Mouse (Mus musculus) neural tube, embryonic 14.5 days (tissue): ENCODE data around the gene Hist1h2be. TPM values are rescaled to one million over a fixed set of nuclear protein-coding genes. Genes with fewer than 3 reads are reported as not detected.

Source experiments
- ATAC-seq: fragments of 200-750 bp; cut with Nextera tagmentation; 2 replicates; pipeline ENCODE4 v1.8.0; 2017; ENCODE audit warnings: low read depth, mild to moderate bottlenecking, moderate TSS enrichment, moderate library complexity
- H3K27ac ChIP-seq: fragments of 300-500 bp; sonication (generic); 2 replicates; pipeline ENCODE4 v1.5.1; 2014; ENCODE audit warnings: low read depth, mild to moderate bottlenecking, control low read depth, low read length, moderate library complexity, mixed read lengths
- H3K27me3 ChIP-seq: fragments of 300-500 bp; sonication (generic); 2 replicates; pipeline ENCODE4 v1.6.1; 2014; ENCODE audit warnings: low read length; ENCODE audit not compliant: control insufficient read depth, insufficient read depth
- H3K36me3 ChIP-seq: fragments of 300-500 bp; sonication (generic); 2 replicates; pipeline ENCODE4 v1.6.1; 2014; ENCODE audit warnings: low read length, mixed read lengths; ENCODE audit not compliant: control insufficient read depth, insufficient read depth
- H3K4me1 ChIP-seq: fragments of 300-500 bp; sonication (generic); 2 replicates; pipeline ENCODE4 v1.6.1; 2014; ENCODE audit warnings: low read length; ENCODE audit not compliant: control insufficient read depth, insufficient read depth
- H3K4me2 ChIP-seq: fragments of 300-500 bp; sonication (generic); 2 replicates; pipeline ENCODE4 v1.6.1; 2014; ENCODE audit warnings: mild to moderate bottlenecking, low read depth, low read length, control low read depth
- H3K4me3 ChIP-seq: fragments of 300-500 bp; sonication (generic); 2 replicates; pipeline ENCODE4 v1.5.1; 2014; ENCODE audit warnings: low read depth, low read length, control low read depth, mixed read lengths
- H3K9ac ChIP-seq: fragments of 300-500 bp; sonication (generic); replicated peaks from 2 replicates; pipeline ENCODE4 v1.6.1; 2014; ENCODE audit warnings: low read depth, mild to moderate bottlenecking, control low read depth, low read length, mixed read lengths
- H3K9me3 ChIP-seq: fragments of 300-500 bp; sonication (generic); 2 replicates; pipeline ENCODE4 v1.6.1; 2016; ENCODE audit warnings: low read length; ENCODE audit not compliant: control insufficient read depth
- WGBS: fragments of 180-500 bp; shearing (Covaris S2); extraction: QIAGEN DNeasy Blood & Tissue Kit; methylation state at CpG from one replicate; pipeline ENCODE4 v1.1.7; 2014; 5-methylcytosine and 5-hydroxymethylcytosine counted together
- polyA plus RNA-seq: library from polyadenylated mRNA; unstranded; fragments of >200 nt; fragmentation: Nextera tagmentation; extraction: Ambion mirVana; gene quantifications from 2 replicates; pipeline ENCODE4 v1.2.1, GENCODE M21; 2014

The Hist1h2be gene
- polyA plus RNA-seq, 1 experiment from 2014 or later, result 1.3 TPM

GRCm38 (mm10) chr13:23611638-23612037 is 9.3 kb downstream of the Hist1h2be start:
- H3K27me3 ChIP-seq, result no peaks in the 10 kb centered on the region
- no peak overlapping the region for H3K9ac ChIP-seq
- H3K9me3 ChIP-seq, result no peaks in the 10 kb centered on the region
- H3K4me3 ChIP-seq, result no peak overlapping the region
- H3K27ac ChIP-seq, result no peak overlapping the region
- 91% methylated on average over 3 of the region's 3 CpGs for WGBS
- no peaks in the 10 kb centered on the region for H3K36me3 ChIP-seq
- ATAC-seq, result no peak
- H3K4me1 ChIP-seq, result no peaks in the 10 kb centered on the region
- H3K4me2 ChIP-seq, result no peak overlapping the region

DNA sequence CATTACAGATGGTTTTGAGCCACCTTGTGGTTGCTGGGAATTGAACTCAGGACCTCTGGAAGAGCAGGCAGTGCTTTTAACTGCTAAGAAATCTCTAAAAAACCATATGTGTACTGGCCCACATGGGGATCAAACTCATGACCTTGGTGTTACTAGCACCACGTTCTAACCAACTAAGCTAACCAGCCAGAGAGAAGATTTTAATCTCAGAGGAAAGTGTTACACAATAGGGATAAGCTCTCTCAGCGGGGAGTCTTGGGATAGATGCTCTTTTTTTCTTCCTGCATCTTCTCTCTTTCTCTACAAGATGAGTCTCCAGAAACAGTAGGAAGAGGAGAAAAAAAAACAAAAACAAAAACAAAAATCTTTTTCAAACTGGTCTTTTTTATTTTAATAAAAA is 10.5 kb downstream of the Hist1h2be start:
- 74% methylated on average over 2 of the region's 2 CpGs for WGBS
- H3K4me3 ChIP-seq, result no peak overlapping the region
- no peak overlapping the region for H3K9ac ChIP-seq
- no peaks in the 10 kb centered on the region for H3K4me1 ChIP-seq
- no peaks in the 10 kb centered on the region for H3K36me3 ChIP-seq
- H3K4me2 ChIP-seq, result no peak overlapping the region
- H3K9me3 ChIP-seq, result no peaks in the 10 kb centered on the region
- no peak overlapping the region for H3K27ac ChIP-seq
- H3K27me3 ChIP-seq, result no peaks in the 10 kb centered on the region
- ATAC-seq, result no peak

DNA sequence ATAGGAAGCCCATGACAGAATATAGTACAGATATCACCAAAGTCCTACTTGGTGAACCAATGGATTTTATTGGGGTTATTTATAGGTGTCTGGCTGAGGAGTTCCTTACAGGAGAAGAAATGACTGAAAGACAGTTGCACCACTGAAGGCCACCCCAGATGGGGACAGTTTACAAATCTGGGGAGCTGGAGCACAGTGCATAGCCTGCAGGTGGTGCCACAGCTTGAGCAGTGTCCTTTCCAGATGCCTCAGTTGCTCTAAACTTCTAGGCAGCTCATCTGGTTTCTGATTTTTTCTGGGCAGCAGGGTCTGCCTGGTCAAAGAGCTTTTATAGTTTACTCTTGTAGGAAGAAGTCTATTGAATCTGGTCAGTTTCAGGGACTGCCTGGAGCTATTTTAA is 11.1 kb downstream of the Hist1h2be start:
- no peak for ATAC-seq
- Histone ChIP-seq H3K4me3 (no peak overlapping the region), H3K4me1 (no peaks in the 10 kb centered on the region), H3K27me3 (no peaks in the 10 kb centered on the region), H3K9ac (no peak overlapping the region), H3K36me3 (no peaks in the 10 kb centered on the region), H3K27ac (no peak overlapping the region), H3K4me2 (no peak overlapping the region), H3K9me3 (no peaks in the 10 kb centered on the region)

- 90% methylated on average over 4 of the region's 4 CpGs for WGBS
- no peak overlapping the region for H3K4me3 ChIP-seq
- H3K36me3 ChIP-seq, result no peaks in the 10 kb centered on the region
- no peak for ATAC-seq
- no peaks in the 10 kb centered on the region for H3K9me3 ChIP-seq
- no peak overlapping the region for H3K9ac ChIP-seq
- H3K27me3 ChIP-seq, result no peaks in the 10 kb centered on the region
- H3K27ac ChIP-seq, result no peak overlapping the region
- H3K4me2 ChIP-seq, result no peak overlapping the region
- H3K4me1 ChIP-seq, result no peaks in the 10 kb centered on the region
Measured at GRCm38 (mm10) chr13:23609209-23609608, 11.7 kb downstream of the Hist1h2be start.

GRCm38 (mm10) chr13:23605052-23605451 is 15.9 kb downstream of the Hist1h2be start:
- no peaks in the 10 kb centered on the region for H3K27me3 ChIP-seq
- H3K4me2 ChIP-seq, result no peak overlapping the region
- ATAC-seq, result no peak
- H3K36me3 ChIP-seq, result no peaks in the 10 kb centered on the region
- H3K27ac ChIP-seq, result no peak overlapping the region
- WGBS, result 92% methylated on average over 3 of the region's 3 CpGs
- no peak overlapping the region for H3K9ac ChIP-seq
- no peak overlapping the region for H3K4me3 ChIP-seq
- H3K4me1 ChIP-seq, result no peaks in the 10 kb centered on the region
- no peaks in the 10 kb centered on the region for H3K9me3 ChIP-seq

DNA sequence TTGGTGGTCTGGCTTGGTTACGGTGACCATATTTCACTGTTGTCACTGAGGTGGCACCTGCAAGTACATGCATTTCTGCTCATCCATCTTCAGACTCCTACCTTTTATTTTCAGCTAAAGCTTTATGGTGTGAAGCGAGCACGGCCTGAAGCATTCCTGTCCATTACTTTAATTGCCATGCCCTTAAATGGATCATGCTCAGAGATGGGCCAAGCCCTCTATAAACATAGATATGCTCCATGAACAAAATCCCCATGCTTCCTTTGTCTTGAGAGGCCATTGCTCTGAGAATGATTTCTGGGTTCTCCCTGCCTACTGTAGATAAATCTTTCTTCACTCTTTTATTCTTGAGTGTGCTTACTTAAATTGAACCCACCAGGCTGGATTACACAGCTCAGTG is 16.5 kb downstream of the Hist1h2be start:
- Histone ChIP-seq H3K9ac (no peak overlapping the region), H3K9me3 (no peaks in the 10 kb centered on the region), H3K27me3 (no peaks in the 10 kb centered on the region), H3K4me2 (no peak overlapping the region), H3K36me3 (no peaks in the 10 kb centered on the region), H3K4me3 (no peak overlapping the region), H3K27ac (no peak overlapping the region), H3K4me1 (no peaks in the 10 kb centered on the region)
- ATAC-seq, result no peak
- WGBS, result 98% methylated on average over 3 of the region's 3 CpGs

GRCm38 (mm10) chr13:23603182-23603699 is 17.7 kb downstream of the Hist1h2be start:
- WGBS, result 88% methylated on average over 7 of the region's 7 CpGs
- no peaks in the 10 kb centered on the region for H3K9me3 ChIP-seq
- H3K27ac ChIP-seq, result no peak overlapping the region
- no peak overlapping the region for H3K4me3 ChIP-seq
- no peaks in the 10 kb centered on the region for H3K4me1 ChIP-seq
- no peak for ATAC-seq
- H3K27me3 ChIP-seq, result no peaks in the 10 kb centered on the region
- no peak overlapping the region for H3K4me2 ChIP-seq
- H3K9ac ChIP-seq, result no peak overlapping the region
- H3K36me3 ChIP-seq, result no peaks in the 10 kb centered on the region

DNA sequence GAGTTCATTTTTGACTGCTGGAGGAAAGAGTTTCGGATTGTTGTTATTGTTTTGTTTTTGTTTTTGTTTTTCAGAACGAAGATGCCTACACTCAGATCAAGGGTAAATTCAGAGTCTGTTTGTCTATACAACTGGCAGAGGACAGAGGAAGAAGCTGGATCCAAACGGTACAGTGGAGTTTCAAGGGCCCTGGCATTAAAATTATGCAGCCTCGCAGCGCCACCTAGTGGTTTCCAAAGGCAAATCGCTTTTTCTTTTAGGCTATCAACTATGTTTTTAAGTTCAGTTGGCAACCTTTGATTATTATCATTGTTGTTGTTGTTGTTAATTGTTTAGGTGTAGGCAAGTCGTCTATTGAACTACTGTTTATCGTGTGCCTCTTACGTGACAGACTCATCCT is 23.0 kb downstream of the Hist1h2be start:
- no peak overlapping the region for H3K9ac ChIP-seq
- ATAC-seq, result peak; percentile 71; the same call in 1 of the 2 replicates
- H3K4me1 ChIP-seq, result no peaks in the 10 kb centered on the region
- H3K4me2 ChIP-seq, result no peak overlapping the region
- H3K27me3 ChIP-seq, result no peaks in the 10 kb centered on the region
- H3K9me3 ChIP-seq, result no peaks in the 10 kb centered on the region
- H3K36me3 ChIP-seq, result no peaks in the 10 kb centered on the region
- H3K27ac ChIP-seq, result no peak overlapping the region
- WGBS, result 10% methylated on average over 9 of the region's 9 CpGs
- H3K4me3 ChIP-seq, result no peak overlapping the region

DNA sequence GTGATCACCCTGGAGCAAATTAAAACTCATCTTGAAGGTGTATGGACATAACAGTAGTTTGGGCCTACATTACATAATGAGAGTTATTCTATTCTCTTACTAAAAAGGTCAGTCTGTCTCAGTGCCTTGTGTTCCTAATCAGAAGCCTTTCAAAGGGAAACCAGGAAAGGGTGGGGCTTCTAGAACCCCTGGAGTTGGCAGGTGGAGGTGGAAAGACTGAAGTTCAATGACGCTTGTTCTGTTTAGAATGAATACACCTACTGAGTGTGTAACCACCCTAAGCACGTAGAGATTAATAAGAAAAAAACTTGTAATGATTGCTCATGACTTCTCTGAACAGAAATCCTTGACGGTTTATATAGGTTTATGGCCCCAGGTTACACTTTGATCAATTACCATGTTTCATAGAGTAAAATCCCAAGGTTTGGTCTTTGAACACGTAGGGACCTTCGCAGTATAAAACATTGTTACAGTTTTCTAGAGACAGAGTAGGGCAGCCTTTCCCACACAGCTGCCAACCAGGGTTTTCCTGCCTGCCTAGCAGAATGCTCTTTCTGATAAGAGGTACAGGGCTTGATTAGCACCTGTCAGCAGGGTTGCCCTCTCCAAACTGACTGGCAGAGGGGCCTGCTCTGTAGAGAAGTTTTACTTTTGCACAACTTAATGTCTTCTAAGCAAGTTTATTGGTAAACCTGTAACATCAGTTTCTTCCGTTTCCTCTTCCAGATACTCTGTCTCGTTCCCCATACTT is 25.1 kb downstream of the Hist1h2be start:
- no peak overlapping the region for H3K4me3 ChIP-seq
- H3K9ac ChIP-seq, result no peak overlapping the region
- H3K36me3 ChIP-seq, result no peaks in the 10 kb centered on the region
- no peak for ATAC-seq
- no peaks in the 10 kb centered on the region for H3K9me3 ChIP-seq
- WGBS, result 87% methylated on average over 7 of the region's 7 CpGs
- H3K4me1 ChIP-seq, result no peaks in the 10 kb centered on the region
- no peak overlapping the region for H3K27ac ChIP-seq
- no peak overlapping the region for H3K4me2 ChIP-seq
- no peaks in the 10 kb centered on the region for H3K27me3 ChIP-seq
